Mouse (Mus musculus) liver, embryonic 14.5 days (tissue): ENCODE measurements around the gene Tmem44. TPM values are rescaled to one million over a fixed set of nuclear protein-coding genes. Genes with fewer than 3 reads are reported as not detected.

Experiments
- ATAC-seq: fragments of 200-750 bp; cut with Nextera tagmentation; 2 replicates; pipeline ENCODE4 v1.8.0; 2017; ENCODE audit warnings: moderate number of reproducible peaks, mild to moderate bottlenecking, moderate library complexity; ENCODE audit not compliant: insufficient read depth
- DNase-seq, 3 experiments: peaks; one replicate each; pipeline ENCODE4 v3.0.0-alpha.2; 2012 to 2013; ENCODE audit warnings: low read depth in 3 of 3, low spot score in 3 of 3
- H3K27ac ChIP-seq: fragments of 300-500 bp; sonication (generic); 2 replicates; pipeline ENCODE4 v1.5.1; 2014; ENCODE audit warnings: moderate library complexity, mild to moderate bottlenecking, control low read depth, inconsistent platforms
- H3K27me3 ChIP-seq: fragments of 300-500 bp; sonication (generic); 2 replicates; pipeline ENCODE4 v1.6.1; 2014; ENCODE audit warnings: mild to moderate bottlenecking, low read length, moderate library complexity; ENCODE audit not compliant: control insufficient read depth, insufficient read depth
- H3K36me3 ChIP-seq: fragments of 300-500 bp; sonication (generic); replicated peaks from 2 replicates; pipeline ENCODE4 v1.6.1; 2014; ENCODE audit warnings: low read depth; ENCODE audit not compliant: control insufficient read depth, insufficient read depth
- H3K4me1 ChIP-seq, 2 experiments: fragments of 200-500 bp in 1 of 2; fragments of 300-500 bp in 1 of 2; sonication (generic) in 1 of 2; replicated peaks; 2 replicates each; pipeline ENCODE4 v1.6.1; 2012 to 2014; ENCODE audit warnings: antibody characterized with exemption in 1 of 2, inconsistent platforms in 1 of 2, low read length in 1 of 2; ENCODE audit not compliant: control insufficient read depth in 2 of 2, insufficient read depth in 2 of 2
- H3K4me2 ChIP-seq: fragments of 300-500 bp; sonication (generic); 2 replicates; pipeline ENCODE4 v1.6.1; 2014; ENCODE audit warnings: low read depth, mild to moderate bottlenecking, control low read depth, moderate library complexity
- H3K4me3 ChIP-seq, 2 experiments: fragments of 200-500 bp in 1 of 2; fragments of 300-500 bp in 1 of 2; sonication (generic) in 1 of 2; 2 replicates each; pipeline ENCODE4 v1.5.1; 2012 to 2014; ENCODE audit warnings: low read depth in 2 of 2, low read length in 2 of 2, mild to moderate bottlenecking in 2 of 2, control low read depth in 1 of 2, inconsistent platforms in 1 of 2, moderate library complexity in 1 of 2; ENCODE audit not compliant: insufficient read depth in 1 of 2
- H3K9ac ChIP-seq: fragments of 300-500 bp; sonication (generic); replicated peaks from 2 replicates; pipeline ENCODE4 v1.6.1; 2014; ENCODE audit warnings: mild to moderate bottlenecking, control low read depth, moderate library complexity
- H3K9me3 ChIP-seq: fragments of 300-500 bp; sonication (generic); 2 replicates; pipeline ENCODE4 v1.6.1; 2016; ENCODE audit warnings: low read length, mixed read lengths; ENCODE audit not compliant: control insufficient read depth
- CTCF ChIP-seq: IDR thresholded peaks from 2 replicates; pipeline ENCODE4 v1.5.1; 2016; ENCODE audit warnings: antibody characterized with exemption, low read depth, control low read depth
- EP300 ChIP-seq: IDR thresholded peaks from 2 replicates; pipeline ENCODE4 v1.6.1; 2016; ENCODE audit warnings: antibody characterized with exemption, low read depth
- WGBS: fragments of 180-500 bp; shearing (Covaris S2); extraction: QIAGEN DNeasy Blood & Tissue Kit; methylation state at CpG from one replicate; pipeline ENCODE4 v1.1.7; 2014; ENCODE audit not compliant: insufficient replicate concordance; 5-methylcytosine and 5-hydroxymethylcytosine counted together
- polyA plus RNA-seq, 2 experiments: library from polyadenylated mRNA; depleted of rRNA in 1 of 2; stranded (reverse) in 1 of 2; unstranded in 1 of 2; fragments of >200 nt; fragmentation: Nextera tagmentation in 1 of 2; extraction: Ambion mirVana in 1 of 2; gene quantifications; 2 replicates each; pipeline versions ENCODE4 v1.2.1 to v1.2.3; 2012 to 2014

Tmem44 gene
- polyA plus RNA-seq, 2 experiments, result 0.46 to 0.85 TPM

DNA sequence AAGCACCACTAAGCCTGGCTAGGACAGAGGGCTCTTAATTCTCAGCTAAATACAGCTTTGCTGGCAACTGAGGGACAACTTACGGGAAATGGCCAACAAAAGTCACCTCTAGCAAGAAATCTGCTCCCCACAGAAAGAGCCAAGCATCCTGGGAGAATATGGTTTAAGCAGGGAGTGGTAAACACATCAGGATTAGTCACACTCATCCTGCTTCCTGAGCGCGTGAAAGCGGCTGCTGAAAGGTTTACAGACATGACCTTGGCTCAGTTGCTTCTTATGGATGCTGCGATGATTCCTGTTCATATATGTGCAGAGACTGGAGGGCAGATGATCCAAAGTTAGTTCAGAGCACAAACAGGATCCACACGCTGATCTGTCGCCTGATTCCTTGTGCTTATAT lies 50.4 kb downstream of the Tmem44 start:
- no peak for ATAC-seq
- DNase-seq, result no peak
- peaks cover 12 to 13% of the 10 kb centered on the region in 2 experiments for H3K4me1 ChIP-seq
- H3K4me3 ChIP-seq, result no peak overlapping the region
- TF ChIP-seq EP300 (no peak), CTCF (no peak)
- H3K27ac ChIP-seq, result no peak overlapping the region
- no peaks in the 10 kb centered on the region for H3K36me3 ChIP-seq
- H3K9me3 ChIP-seq, result no peaks in the 10 kb centered on the region
- no peak overlapping the region for H3K9ac ChIP-seq
- WGBS, result 84% methylated on average over 7 of the region's 7 CpGs
- no peaks in the 10 kb centered on the region for H3K27me3 ChIP-seq
- H3K4me2 ChIP-seq, result no peak overlapping the region

- TF ChIP-seq EP300 (no peak), CTCF (no peak)
- Histone ChIP-seq H3K9ac (no peak overlapping the region), H3K4me3 (no peak overlapping the region), H3K27ac (no peak overlapping the region), H3K9me3 (no peaks in the 10 kb centered on the region), H3K36me3 (no peaks in the 10 kb centered on the region), H3K4me2 (no peak overlapping the region), H3K4me1 (peaks cover 12 to 13% of the 10 kb centered on the region in 2 experiments), H3K27me3 (no peaks in the 10 kb centered on the region)
- 66% methylated on average over 16 of the region's 16 CpGs for WGBS
- ATAC-seq, result no peak
- no peak for DNase-seq
Observed at GRCm38 (mm10) chr16:30499126-30499857, 51.4 kb downstream of the Tmem44 start.

GRCm38 (mm10) chr16:30497307-30497706 lies 53.3 kb downstream of the Tmem44 start:
- H3K4me1 ChIP-seq, result peaks cover 8% of the 10 kb centered on the region in 2 experiments
- TF ChIP-seq EP300, result no peak
- no peak for TF ChIP-seq CTCF
- ATAC-seq, result no peak
- no peak overlapping the region for H3K4me2 ChIP-seq
- no peak overlapping the region for H3K4me3 ChIP-seq
- H3K36me3 ChIP-seq, result no peaks in the 10 kb centered on the region
- no peaks in the 10 kb centered on the region for H3K9me3 ChIP-seq
- no peak overlapping the region for H3K27ac ChIP-seq
- no peaks in the 10 kb centered on the region; the same call in 1 of the 2 replicates for H3K27me3 ChIP-seq
- H3K9ac ChIP-seq, result no peak overlapping the region
- WGBS, result 71% methylated on average over 5 of the region's 5 CpGs
- no peak for DNase-seq

DNA sequence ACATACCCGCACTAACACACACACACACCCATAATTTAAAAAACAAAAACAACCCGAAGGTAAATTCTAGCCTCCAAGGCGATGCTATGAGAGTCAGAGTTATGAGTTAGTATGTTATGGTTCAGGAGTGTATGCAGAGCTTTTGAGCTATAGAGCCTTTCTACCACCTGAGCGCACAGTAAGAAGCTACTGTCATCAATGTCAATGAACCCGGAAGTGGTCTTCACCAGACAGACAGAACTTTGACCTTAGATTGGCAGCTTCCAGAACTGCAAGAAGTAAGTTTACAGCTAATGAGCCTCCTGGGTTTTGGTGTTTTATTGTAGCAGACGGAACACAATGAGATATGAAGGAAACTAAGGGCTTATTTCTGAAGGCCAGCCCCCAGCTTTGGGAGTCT lies 55.8 kb downstream of the Tmem44 start:
- no peak for DNase-seq
- Histone ChIP-seq H3K4me3 (no peak overlapping the region), H3K27ac (no peak overlapping the region), H3K9me3 (no peaks in the 10 kb centered on the region), H3K9ac (no peak overlapping the region), H3K36me3 (no peaks in the 10 kb centered on the region), H3K27me3 (no peaks in the 10 kb centered on the region; the same call in 1 of the 2 replicates), H3K4me2 (no peak overlapping the region), H3K4me1 (no peaks in the 10 kb centered on the region)
- no peak for ATAC-seq
- 63% methylated on average over 6 of the region's 6 CpGs for WGBS
- TF ChIP-seq CTCF (no peak), EP300 (no peak)

GRCm38 (mm10) chr16:30491742-30492141 lies 58.9 kb downstream of the Tmem44 start:
- TF ChIP-seq CTCF (no peak), EP300 (no peak)
- 30% methylated on average over 4 of the region's 4 CpGs for WGBS
- Histone ChIP-seq H3K4me1 (no peaks in the 10 kb centered on the region), H3K4me2 (no peak overlapping the region), H3K9ac (no peak overlapping the region), H3K36me3 (no peaks in the 10 kb centered on the region), H3K4me3 (no peak overlapping the region), H3K27me3 (no peaks in the 10 kb centered on the region; the same call in 1 of the 2 replicates), H3K9me3 (no peaks in the 10 kb centered on the region), H3K27ac (no peak overlapping the region)
- DNase-seq (no peak), ATAC-seq (no peak)
